Mouse (Mus musculus) adrenal gland, postnatal 25 days (tissue): ENCODE measurements around the gene Rnf185. TPM values are rescaled to one million over a fixed set of nuclear protein-coding genes. Genes with fewer than 3 reads are reported as not detected.

Experiments used
- DNase-seq: peaks from one replicate; pipeline ENCODE4 v3.0.0; 2021; ENCODE audit warnings: mixed read lengths
- long read RNA-seq: library from polyadenylated mRNA; stranded (forward); transcript quantifications from one replicate; pipeline ENCODE4 v2.0.0, GENCODE M21; 2021
- total RNA-seq: library from RNA; stranded (reverse); gene quantifications from 2 replicates; pipeline ENCODE4 v1.2.3, GENCODE M21; 2021

The Rnf185 gene
- 34.3 and 45.8 TPM in 2 replicates for total RNA-seq
- long read RNA-seq, transcript Rnf185-202 (7 exons, 2,787 nt): major isoform, 12 of 21 reads
- long read RNA-seq, partial matches to known transcripts: 1 of 21 reads
- long read RNA-seq, other reads (novel, unspliced or antisense): 8 of 21 reads

DNA sequence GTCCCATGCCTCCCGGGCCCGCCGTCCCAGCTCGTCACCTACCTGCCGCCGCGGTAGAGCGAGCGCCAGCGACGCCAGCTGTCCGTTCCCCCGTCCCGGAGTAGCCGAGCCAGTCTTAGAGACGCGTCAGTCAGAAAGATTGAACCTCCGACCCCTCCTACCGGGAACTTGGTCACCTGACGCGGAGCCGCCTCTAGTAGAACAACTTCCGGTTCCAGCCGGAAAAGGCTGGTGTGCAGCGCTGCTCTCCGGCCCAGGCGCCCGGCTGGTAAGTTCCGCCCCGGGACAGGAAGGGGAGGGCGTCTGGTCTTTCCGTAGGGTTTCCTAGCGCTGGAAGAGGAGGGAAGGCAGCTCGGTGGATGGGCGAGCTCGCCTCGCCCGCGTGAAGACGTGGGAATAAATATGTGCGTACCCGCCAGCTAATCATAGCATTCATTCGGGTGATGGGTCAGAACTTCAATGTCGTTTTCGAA, at the start of gene Rnf185:
Gene Rnf185, minus strand, starts transcription at position 197 of the 473 bp plus-strand sequence.
- DNase-seq: peak; percentile 92

DNA sequence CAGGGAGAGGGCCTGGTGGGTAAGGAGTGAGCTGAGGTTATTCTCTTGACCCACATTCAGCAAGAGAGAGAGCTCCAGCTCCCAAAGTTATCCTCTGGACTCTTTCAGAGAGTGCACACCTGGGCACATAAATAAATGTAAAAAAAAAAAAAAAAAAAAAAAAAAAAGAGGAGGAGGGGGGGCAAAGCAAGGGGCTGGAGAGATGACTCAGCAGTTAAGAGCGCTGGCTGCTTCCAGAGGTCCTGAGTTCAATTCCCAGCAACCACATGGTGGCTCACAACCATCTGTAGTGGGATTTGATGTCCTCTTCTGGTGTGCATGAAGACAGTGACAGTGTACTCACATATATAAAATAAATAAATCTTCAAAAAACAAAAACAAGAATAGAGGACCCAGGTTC, 45.1 kb upstream of the Rnf185 start:
- DNase-seq: no peak

DNA sequence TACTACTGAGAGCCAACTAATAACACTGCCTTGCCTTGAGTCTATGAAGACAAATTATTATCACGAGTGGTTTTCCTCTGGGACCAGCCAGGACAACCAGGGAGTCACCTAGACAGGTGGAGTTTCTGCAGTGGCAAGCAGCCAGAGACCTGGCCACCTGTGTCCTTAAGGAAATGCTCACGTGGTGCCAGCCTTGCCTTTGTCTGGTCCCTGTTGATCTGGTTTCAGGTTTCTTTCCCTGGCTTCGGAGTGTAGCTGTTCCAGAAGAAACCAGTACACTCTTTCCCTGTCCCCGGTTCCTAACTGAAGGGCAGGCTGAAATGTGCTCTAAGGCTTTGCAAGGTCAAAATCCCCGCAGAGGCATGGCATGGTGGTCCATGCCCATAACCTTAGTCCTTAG, 44.6 kb upstream of the Rnf185 start:
- DNase-seq: no peak

DNA sequence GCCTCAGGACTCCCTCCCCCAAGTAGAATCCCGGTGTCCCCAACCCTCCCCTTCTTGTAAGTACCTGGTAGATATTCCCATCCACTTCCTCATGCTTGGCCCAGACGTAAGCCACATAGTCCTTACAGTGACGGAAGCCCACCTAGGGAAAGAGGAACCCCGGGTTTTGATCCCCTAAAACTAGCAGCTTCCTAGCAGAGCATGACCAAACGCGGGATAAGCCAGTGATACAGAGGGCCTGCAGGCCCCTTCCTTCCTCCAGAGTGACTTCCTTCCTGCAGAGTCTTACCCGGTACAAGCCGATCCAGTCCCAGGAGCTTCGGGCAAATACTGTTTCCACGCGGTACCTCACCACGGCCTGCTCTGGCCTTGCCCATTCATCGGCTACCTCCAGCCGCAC, 43.3 kb upstream of the Rnf185 start:
- DNase-seq: no peak

DNA sequence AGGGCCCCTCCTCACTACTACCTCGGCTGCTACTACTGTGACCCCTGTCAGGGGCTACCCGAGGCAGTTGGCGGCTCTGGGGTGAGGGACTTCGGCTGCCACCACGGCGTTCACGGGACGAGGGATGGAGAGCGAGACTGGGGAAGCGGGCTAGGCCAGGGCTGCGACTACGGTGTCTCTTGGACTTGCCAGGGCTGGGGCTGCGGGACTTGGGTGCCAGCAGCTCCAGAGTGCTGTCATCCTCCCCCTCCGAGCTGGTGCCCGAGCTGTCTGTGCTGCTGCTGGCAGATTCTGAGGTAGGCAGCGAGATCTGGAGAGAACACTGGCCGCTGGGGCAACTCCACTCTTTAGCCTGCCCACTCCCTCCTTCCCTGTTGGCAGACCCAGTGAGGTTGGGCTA, 42.7 kb upstream of the Rnf185 start:
- no peak for DNase-seq

DNA sequence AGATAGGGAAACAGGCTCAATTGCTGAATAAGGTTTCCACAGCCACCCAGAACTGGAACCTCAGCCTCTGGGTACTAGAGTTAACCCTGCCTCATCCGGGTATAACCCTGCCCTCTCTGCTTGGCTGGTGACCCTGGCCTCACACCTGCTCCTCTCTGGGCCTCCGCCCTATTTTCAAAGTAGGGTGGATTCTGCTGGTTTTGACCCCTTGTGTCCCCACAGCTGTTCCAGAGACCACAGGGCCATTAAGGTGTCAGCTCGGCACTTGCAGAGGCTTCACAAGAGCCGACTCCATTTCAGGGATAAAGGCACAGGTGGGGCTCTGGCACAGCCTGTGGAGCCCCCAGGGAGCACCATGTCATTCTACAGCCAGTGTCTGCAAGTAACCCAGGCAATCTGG, 40.6 kb upstream of the Rnf185 start:
- DNase-seq: no peak

DNA sequence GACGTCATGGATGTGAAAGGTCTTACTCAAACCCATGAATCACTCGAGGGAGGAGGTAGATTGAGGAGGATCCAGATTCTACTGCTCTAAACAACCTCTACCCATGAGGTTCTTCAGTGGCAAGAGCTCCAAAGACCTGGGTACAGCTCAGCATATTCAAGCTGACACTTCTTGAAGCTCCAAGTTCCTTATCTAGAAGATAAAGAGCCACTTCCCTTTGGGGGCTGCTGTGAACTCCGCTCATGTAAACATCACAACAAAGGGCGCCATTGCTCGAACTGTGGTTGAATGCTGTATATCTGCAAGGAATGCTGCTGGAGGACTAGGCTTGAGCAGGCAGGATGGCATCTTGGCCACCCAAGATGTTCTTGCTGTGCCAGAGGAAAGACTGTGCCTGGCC, 36.9 kb upstream of the Rnf185 start:
- no peak for DNase-seq

DNA sequence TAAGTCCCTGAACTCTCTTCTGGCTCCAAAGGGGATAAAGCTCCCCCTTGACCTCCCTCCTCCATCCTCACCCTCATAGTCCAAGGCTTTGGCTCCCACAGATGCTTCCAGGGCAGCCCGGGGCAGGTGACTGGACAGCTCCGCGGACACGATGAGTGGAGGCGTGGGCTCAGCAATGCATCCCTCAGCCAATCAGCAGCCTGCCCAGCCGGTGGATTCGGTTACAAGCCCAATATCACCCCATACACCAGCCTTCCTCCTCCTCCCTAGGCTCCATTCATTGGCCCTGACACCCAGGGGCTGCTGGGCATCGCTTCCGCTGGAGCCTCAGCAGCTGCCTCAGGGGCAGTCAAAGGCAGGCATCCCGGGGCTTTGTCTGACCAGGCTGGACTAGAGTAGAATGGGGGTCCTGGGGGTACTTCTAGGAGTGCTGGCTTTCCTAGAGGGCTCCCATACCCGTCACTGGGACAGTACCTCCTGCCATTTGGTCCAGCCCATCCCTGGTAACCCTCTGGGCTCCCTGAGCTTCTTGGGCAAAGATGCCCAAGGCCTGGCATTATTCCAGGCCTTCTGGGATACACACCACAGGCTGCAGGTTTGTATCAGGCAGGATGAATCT, 35.9 kb upstream of the Rnf185 start, which contains the start of gene Pla2g3:
Gene Pla2g3, plus strand, starts transcription at position 333 of the 619 bp plus-strand sequence.
- no peak for DNase-seq

DNA sequence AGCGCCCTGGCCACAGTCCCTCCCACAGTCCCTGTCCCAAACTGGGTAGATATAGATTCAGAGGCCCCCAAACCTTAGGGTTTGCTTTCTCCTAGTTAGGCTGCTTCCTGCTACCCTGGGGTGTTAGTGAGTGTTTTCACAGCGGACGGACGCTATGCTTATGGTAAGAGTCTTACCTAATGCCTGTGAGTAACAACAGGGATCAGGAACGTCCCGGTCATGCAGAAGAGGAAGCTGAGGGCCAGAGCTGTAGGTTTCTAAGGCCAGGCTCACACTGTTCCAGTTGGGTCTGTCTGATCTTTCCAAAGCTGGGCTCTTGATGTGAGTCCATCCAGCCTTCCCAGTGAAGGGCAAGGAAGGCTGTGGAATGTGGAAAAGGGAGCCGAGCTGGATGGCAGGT, 34.2 kb upstream of the Rnf185 start:
- DNase-seq: no peak

DNA sequence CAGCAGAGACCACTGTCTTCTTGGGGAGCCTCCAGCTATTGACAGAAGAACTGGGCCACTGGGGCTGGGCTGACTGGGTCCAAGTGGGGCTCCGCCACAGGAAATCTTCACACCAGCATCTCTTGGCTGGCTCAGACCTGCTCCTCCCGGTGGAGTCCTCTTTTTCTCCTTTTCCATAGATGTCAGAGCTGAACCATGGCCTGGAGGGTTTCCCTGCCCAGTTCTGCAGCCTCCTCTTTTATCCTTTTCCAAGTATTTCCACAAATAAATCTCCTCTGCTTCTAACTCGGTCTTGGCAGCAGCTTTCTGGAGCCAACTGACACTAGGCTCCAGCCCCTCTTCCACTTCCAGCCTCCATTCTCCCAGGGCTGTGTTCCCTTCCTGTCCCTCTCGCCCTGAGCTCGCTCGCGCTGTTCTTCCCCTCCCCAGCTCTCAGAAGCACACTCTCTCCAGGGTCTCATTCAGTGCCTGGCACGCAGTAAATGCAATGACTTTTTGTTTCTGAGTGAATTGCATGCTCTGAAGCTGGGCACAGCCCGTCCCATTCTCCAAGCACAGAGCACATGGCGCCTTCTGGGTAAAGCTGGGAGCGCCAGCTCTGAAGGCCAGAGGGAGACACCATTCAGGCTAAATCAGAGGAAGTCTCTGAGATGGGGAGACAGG, 31.9 kb upstream of the Rnf185 start:
- no peak for DNase-seq

DNA sequence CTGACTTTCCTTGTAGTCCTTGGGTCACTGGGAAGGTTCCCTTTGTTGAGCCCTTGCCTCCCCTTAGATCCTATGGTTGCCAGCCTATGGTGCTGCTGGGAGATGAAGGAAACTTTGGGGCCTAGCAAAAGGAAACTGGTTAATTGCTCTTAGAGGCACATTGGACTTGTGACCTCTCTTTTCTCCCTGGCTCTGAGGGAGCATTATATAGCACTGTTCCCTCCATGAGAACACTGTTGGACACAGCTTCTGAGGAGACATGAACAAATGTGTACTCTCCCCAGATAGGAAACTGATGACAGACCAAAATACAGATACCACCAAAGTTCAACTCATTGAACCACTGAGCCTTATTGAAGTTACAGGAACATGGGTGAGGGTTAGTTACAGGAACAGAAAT, 23.3 kb upstream of the Rnf185 start:
- no peak for DNase-seq

DNA sequence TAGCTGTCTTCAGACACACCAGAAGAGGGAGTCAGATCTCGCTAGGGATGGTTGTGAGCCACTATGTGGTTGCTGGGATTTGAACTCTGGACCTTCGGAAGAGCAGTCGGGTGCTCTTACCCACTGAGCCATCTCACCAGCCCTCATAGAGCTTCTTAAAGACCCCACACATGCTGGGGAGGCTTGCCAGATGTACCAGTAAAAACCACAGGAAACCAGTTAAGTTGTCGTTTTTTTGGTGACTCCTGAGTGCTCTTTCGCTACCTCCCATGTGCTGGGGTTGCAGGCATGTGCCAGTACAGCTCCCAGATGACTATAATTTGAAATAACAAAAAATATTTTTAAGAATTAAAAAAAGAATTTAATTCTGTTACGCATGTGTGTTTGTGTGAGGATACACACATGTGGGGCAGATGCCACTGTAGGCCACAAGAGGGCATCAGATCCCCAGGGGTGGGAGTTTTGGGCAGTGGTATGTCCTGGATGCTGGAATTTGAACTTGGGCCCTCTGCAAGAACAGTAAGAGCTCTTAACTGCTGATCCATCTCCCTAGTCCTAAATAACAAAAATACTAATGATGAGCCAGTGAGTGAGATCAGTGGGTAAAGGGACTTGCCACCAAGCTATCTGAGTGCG, 22.4 kb upstream of the Rnf185 start:
- DNase-seq: peak; percentile 38

DNA sequence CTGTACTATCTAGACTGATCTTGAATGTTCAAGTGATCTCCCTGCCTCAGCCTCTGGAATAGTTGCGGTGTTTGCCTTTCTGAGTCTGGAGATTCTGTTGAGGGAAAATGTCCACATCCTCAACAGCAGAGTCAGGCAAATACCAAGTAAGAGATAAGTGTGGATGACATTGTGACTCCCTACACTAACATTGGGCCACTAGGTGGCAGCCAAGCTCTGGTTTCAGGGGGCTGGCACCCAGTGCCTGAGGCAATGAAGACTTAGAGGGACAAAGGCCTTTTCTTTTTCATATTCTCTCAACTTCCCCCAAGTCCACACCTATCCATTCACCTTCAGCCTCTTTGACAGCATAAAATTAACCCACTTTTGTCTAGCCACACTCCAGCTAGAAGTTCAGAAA, 20.3 kb upstream of the Rnf185 start:
- DNase-seq: peak; percentile 91

DNA sequence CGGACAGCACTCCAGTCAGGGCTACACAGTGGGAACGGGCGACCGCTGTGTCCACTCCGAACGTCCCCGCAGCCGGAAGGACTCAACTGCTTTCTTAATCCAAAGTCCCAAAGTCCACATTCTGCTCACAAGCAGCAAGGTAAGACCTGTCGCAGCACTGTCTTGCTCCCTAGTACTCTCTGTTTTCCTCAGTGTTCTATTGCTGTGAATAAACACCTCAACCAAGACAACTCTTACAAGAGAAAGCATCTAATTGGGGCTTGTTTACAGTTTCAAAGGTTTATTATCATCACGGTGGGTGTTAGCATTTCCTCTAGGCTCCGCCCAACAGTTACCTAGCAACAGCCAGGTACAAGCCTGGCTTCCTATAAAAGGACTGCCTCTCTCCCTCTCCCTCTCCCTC, 19.3 kb upstream of the Rnf185 start:
- DNase-seq: no peak

DNA sequence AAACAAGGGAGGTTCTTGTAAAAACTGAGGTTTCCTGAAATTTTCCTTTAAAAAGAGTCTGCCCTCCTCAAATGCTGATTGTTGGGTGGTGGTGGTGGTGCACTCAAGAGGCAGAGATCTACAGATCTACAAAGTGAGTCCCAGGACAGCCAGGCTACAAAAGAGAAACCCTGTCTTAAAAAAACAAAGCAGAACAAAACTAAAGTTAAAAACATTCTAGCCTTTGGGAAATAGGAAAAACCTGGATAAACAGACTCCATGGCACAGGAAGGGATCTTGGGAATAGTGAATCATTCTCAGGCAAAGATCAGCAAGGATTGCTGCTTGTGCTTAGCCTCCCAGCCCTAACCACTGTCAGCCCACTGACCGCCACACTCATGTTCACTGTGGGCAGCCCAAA, 10.7 kb upstream of the Rnf185 start:
- no peak for DNase-seq

DNA sequence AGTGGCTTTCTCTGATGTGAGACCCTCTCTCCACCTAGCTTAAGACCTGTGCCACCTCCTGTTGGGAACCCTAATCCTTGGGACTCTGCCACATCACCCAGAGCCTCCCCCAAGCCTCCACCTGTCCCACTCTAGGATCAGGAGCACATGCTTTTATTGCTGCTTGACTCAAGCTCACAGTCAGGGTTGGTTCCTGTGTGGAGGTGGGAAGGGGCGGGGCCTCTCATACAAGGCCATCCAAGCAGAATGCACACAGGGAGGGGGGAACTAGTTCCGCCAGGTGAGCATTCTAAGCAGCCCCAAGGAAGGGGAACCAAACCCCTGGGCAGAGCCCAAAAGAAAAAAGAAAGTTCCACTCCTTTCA, 6.9 kb upstream of the Rnf185 start:
- no peak for DNase-seq

DNA sequence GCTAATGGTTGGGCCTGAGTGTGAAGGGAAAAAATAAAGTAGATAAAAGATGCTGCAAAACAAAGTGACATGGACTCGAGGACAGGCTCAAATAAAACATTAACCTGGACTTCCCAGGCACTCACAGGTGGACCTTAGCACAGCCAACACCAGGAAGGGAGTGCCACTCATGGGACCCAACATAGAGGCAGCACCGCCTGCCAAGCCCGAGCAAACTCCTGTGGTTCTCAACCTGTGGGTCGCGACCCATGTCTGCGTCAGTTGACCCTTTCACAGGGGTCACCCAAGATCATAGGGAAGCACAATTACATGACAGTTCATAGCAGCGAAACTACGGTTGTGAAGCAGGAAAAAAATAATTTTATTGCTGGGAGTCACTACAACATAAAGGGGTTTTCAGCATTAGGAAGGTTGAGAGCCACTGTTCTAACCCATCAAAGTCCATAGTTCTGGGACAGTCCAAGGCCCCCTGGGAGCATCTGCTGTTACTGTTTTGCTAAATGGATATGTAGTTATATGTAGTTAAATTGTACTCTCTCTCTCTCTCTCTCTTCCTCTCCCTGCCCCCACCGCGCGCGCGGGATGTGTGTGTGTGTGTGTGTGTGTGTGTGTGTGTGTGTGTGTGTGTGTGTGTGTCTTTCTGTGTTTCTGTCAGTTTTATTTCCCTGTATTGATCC, 6.4 kb upstream of the Rnf185 start:
- no peak for DNase-seq

DNA sequence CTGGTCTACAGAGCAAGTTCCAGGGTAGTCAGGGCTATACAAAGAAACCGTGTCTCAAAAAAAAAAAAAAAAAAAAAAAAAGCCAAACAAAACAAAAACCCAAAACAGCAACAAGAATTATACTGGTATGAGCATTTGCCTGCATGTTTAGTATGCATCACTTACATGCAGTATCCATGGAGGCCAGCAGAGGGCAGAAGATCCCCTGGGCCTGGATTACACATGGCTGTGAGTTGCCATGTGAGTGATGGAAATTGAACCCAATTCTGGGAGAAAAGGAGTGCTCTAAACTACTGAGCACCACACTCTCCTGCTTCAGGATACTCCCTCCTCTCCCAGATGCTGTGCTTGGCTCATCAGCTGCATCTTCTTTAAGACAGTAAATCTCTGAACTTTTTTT, 4.2 kb upstream of the Rnf185 start:
- peak; percentile 63 for DNase-seq

DNA sequence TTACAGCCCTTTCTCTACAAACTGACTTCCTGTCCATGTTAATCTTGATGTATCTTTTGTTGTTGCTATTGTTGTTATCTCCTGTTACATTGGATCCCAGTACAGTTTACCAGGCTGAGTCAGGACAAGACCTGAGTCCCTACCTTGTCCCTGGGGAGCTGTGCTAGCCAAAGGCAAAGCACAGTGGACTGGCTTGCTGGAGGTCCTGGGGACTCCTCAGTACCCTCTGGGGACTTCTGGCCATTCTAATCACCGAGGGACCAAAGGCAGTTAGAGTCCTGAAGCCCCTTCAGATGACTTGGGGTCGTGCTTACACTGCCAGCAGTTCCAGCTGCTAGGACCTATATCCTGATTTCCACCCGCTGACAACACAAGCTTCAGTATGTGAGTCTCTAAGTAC, 2.3 kb upstream of the Rnf185 start:
- no peak for DNase-seq

DNA sequence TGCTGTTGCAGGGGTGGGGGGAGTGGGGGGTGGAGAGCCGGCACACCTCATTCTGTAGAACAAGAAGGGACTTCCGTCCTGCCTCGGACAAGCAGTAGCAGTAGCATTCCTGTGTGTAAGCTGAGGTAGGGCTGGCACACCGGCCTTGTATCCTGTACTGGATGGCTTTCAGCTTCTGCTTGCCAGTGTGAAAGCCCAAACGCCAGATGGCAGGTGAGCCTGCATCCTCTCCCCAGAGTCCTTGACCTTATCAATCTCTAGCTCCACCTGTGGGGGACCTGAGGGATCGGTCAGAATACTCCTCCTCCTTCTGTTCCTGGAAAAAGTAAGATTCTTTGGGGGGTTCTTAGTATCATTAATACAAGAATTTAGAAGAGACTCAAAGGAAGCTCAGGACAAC, 1.3 kb upstream of the Rnf185 start:
- no peak for DNase-seq

DNA sequence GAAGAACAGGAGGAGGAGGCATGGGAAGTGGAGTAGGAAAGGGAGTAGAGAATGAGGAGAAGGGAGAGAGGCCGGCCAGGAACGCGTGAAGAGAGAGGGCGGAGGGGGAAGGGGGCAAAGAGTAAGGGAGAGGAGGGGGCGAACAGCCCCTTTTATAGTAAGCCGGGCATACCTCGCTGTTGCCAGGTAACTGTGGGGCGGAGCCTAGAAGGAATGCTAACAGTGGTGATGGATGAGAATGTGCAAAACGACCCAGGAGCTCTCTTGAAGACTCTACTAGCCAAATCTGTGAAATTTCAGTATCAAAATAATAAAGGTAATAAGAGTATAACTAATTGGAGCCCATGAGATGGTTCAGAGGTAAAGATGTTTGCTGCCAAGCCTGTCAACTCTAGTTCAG, 606 bp upstream of the Rnf185 start:
- DNase-seq: peak; percentile 12

DNA sequence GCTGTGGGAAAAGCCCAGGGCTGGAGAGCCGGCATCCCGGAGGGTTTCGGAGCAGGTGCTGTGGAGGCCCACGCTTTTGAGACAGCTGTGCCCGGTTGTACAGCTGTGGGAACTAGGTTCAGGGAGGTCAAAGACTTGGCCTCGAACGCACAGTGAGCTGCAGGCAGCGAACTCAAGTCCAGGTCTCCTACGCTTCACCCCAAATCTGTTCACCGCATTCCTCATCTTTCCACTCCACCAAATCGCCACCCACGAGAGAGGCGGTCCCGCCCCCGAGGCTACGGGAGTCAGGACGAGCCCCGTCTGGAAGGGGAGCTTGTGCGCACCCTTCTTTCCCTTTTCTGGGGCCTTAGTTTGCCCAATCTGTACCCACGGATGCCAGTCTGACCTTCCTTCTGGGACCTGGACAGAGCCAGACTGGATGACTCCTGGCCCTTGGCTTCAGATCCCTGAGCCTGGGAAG, 431 bp downstream of the Rnf185 start:
- DNase-seq: peak; percentile 62

DNA sequence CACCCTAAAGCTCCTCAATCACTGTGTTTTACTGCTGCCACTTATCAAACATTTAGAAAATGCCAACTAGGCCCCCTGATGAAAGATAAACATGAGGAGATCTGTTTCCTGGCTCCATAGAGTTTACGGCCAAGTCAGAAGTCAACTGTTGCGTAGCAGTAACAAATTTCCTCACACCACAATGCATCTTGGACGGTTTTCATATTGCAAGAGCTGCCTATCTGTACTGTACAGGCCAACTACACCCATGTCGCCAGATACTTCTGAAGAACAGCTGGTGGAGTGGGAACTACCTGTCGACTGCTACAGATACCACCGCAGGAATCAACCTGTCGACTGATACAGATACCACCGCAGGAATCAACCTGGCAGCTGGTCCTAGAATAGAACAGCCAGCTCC, 7.3 kb downstream of the Rnf185 start:
- no peak for DNase-seq
